Mouse (Mus musculus): ENCODE measurements at regions not wholly inside any gene's neighbourhood (a gene's known extent, or its start where the extent isn't known, plus 50 kb on each side); places are given as distances from the start of the nearest gene placed in this dataset.

DNA sequence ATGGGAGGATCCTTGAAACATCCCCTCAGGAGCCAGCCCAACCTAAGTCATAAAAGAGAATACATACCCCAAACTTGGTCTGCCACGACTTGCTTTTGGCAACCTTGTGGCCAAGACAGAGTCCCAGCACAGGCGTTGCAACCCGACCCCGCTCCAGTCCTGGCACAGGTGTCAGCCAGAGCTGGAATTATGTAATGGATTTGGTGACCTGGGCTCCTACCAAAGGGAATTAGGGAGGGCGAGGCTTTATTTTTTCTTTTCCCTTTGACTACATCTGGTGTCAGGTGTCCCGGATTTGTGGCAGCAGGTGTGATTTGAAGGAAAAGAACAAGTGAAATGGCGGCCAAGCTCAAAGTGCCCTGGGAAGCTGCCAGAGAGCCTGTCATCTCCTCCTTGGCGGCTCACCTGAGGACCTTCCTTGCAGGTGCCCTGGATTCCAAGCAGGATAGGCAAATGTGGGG lies 212.9 kb downstream of the Mef2c start:
- in situ Hi-C loops (cut with MboI; ENCODE audit: unreplicated experiment in 2 of 2), result loop anchor here (5.0 to 25.0 kb wide), 3 partner anchors 1041 to 1458 kb away; no protein-coding TSS in a partner anchor

DNA sequence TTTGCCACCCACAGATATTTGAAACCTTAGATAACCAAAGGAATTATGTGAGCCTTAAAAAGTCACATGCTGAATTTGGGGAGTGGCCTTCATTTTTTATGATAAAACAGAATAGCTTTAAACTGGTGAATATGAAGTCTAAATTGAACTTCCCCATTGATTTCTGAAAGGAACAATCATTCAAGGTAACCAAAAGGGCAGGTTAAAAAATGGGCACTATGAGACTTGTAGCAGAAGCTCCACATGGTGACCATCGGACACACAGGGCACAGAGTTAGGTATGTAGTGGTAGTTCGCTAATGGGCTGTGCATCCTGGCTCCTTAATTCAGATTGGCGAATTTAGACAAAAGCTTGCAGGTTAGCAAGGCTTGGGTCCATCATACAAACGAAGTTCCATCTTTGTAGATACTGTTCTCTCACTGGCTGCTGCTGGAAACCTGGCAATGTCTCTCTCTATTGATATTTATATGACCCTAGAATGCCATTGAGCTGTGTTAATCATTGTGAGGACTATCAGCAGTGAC lies 213.9 kb downstream of the Mef2c start:
- in situ Hi-C loops (cut with MboI; ENCODE audit: unreplicated experiment in 2 of 2), result loop anchor here (5.0 to 25.0 kb wide), 3 partner anchors 1040 to 1457 kb away; no protein-coding TSS in a partner anchor

DNA sequence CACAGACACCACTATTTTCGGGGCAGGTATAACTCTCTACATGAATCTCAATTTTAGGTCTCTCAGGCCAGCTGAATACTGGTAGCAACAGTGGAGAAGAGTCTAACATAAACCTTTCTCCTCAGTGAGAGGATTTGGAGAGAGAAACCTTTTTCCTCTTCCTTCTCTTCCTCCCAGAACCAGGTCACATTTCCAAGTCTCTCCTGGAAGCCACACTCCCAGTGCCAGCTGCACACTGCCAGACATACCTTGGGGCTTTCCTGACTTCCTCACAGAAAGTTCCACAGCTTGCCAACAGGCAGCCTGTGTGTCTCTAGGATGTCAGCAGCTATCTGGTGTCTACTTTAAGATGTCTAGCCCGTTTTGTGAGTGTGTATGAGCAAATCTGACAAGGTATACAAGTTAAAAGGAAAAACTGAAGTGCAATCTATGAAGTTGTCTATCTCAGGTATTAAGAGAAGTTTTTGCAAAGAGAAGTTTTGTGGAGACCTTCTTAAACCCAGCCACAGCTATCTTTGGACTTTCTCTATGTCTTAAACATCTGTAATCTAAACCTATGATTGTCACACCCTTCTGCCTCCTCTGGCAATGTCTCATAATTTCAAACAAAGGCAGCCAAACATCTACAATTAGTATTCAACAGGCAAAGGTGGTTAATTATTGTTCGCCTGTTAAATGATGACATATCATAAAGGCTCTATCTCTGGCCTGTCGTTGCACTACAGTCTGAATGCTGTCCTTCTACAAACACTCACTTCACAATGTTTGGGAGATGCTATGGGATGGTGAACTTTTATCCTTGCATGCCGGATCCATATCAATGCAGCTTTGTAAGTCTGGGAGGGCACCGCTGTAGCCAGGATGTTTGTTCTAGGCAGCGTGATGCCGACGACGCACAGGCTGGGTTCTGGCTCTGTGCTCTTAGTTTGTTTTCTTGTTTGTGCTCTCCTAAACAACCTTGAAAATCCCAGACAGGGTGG lies 214.9 kb downstream of the Mef2c start:
- in situ Hi-C loops (cut with MboI; ENCODE audit: unreplicated experiment in 2 of 2), result loop anchor here (5.0 to 25.0 kb wide), 3 partner anchors 1039 to 1456 kb away; no protein-coding TSS in a partner anchor

DNA sequence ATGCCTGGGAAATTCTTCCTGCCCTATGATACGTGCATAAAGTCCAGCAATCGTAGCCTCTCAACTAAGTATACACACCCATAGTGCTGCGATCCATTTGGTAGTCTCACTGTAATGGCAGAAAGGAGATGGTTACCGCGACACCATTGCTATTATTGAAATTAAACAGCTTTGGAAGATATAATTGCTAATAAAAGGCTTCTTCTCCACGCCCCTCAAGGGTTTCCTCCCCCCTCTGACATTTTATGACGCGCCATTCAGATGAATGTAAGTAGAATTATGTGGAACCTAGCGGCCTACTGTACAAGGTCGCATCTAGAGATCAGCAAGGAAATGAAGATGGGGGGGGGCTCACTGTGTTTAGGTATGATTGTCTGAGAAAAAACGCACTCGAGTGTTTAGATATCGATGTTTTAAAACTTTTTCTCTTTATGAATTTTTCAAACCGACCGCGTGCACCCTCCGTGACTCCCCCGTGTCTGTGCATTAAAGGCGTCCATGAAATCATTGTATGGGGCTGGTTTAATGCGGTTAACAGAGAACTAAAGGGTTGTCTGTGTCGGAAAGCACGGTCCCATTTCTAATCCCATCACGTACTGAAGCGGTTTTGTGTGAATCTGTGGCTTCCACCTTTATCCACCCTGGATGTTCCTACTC lies 215.9 kb downstream of the Mef2c start:
- in situ Hi-C loops (cut with MboI; ENCODE audit: unreplicated experiment in 2 of 2), result loop anchor here (5.0 to 25.0 kb wide), 4 partner anchors 628 to 1455 kb away; no protein-coding TSS in a partner anchor

DNA sequence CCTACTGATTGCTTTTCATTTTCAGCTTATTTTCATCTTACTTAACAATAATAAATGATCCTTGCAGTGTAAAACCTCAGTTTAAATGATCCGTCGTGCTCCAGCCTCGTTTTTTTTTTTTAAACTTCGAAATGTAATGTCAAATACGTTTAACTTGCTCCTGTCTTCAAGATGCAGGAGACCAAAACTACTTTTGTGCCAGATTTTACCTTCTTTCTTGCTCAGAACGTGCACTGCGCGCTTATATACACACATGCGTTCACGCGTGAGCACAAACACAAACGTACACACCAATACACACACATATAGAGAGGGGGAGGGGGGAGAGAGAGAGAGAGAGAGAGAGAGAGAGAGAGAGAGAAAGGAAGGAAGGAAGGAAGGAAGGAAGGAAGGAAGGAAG lies 216.5 kb downstream of the Mef2c start:
- in situ Hi-C loops (cut with MboI; ENCODE audit: unreplicated experiment in 2 of 2), result loop anchor here in 1 of 2 experiments (5.0 to 25.0 kb wide), 2 partner anchors 627 to 1442 kb away; no protein-coding TSS in a partner anchor

DNA sequence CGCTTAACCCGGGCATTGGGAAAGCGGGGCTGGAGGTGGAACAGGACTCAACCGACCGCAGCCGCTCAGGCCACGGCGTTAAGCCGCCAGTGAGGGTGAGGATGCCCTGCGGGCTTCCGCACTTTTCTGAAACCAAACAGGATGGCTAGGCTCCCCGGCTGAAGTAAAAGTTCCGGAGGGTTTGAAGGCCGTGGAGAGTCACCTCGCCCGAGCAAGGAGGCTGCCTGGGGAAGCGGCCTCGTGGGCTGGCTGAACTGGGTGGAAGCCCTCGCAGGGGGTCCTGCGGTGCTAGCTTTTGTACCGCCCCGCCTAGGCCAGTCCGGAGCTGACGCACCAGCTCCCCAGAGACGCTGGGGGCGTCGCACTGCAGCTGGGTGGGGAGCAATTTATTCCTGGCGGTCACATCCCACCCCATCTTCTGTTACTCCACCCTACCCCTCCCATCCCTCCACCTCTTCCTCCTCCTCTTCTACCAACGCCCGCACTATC lies 217.1 kb downstream of the Mef2c start:
- in situ Hi-C loops (cut with MboI; ENCODE audit: unreplicated experiment in 2 of 2), result loop anchor here in 1 of 2 experiments (5.0 to 25.0 kb wide), 2 partner anchors 626 to 1441 kb away; no protein-coding TSS in a partner anchor

DNA sequence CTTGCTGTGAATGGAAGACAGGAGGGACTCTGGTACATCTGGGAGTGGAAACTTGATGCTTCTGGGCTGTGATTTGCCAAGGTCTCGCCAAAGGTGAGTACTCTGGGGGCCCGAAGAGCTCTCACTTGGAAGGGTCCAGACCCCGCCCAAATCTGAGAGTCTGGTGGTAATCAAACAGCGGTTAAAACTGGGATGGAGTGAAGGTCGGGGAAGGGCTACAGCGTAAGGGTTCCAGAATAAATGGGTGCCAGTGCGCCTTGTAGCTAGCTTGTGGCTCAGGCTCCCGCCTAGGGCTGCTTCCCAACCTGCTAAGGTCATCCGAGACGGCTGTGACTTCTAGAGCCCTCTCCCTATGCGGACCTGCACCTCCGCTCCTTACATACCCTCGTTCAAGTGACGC lies 217.7 kb downstream of the Mef2c start:
- in situ Hi-C loops (cut with MboI; ENCODE audit: unreplicated experiment in 2 of 2), result loop anchor here in 1 of 2 experiments (5.0 to 25.0 kb wide), 2 partner anchors 626 to 1441 kb away; no protein-coding TSS in a partner anchor

DNA sequence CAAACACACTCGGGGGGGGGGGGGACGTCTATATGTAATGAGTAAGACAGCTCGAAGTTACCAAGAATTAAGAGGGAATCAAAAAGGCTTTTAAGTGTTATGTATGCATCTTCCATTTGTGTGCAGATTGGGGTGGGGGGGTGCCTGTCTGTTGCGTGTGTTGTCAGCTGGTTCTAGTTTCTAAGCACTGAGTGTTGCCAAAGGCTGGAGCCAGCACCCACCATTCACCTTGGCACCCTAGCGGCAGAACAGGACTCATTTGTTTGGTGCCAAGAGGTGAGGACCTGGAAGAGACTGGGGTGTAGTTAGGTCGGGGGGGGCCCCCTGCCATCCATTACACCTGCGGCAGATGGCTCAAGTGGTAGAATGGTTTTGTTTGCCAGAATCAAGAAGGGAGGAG lies 218.4 kb downstream of the Mef2c start:
- in situ Hi-C loops (cut with MboI; ENCODE audit: unreplicated experiment in 2 of 2), result loop anchor here in 1 of 2 experiments (5.0 to 25.0 kb wide), 2 partner anchors 625 to 1440 kb away; no protein-coding TSS in a partner anchor

DNA sequence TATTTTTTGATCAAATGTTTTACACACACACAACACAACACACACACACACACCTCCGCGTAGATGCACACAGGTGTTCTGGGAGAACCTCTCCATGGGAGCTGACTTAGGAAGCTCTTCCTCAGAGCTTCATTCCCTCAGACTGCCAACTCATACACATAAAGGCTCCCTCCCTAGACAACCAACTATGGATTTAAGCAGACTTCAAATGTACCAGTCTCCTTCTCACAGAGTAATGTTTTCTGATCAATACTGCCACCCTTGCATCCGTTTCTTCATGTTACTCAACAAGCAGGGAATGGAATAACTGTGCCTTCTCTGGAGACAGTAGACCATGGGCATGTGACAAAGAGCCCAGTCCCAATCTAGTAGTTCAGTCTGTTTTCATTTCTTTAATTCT lies 219.0 kb downstream of the Mef2c start:
- in situ Hi-C loops (cut with MboI; ENCODE audit: unreplicated experiment in 2 of 2), result loop anchor here in 1 of 2 experiments (5.0 to 25.0 kb wide), 2 partner anchors 625 to 1440 kb away; no protein-coding TSS in a partner anchor

DNA sequence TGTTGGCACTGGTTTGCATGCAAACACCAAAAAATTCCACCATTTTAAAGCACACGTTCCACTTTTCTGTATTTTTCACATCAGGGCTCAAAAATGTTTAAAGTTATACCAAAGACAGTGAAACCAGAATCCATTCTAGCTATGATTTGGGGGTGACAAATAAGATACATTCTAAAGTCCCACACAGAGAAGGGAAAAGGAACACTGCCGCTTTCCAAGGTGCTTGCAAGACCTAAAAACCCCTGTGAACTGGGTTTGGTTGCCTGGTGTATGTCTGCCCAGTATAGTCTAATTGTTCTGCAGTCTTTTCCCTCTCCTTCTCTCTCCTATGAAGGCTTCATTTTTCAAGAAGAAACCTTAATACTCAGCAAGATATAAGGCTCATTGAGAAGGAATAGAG lies 219.6 kb downstream of the Mef2c start:
- in situ Hi-C loops (cut with MboI; ENCODE audit: unreplicated experiment in 2 of 2), result loop anchor here in 1 of 2 experiments (5.0 to 25.0 kb wide), 2 partner anchors 624 to 1439 kb away; no protein-coding TSS in a partner anchor

DNA sequence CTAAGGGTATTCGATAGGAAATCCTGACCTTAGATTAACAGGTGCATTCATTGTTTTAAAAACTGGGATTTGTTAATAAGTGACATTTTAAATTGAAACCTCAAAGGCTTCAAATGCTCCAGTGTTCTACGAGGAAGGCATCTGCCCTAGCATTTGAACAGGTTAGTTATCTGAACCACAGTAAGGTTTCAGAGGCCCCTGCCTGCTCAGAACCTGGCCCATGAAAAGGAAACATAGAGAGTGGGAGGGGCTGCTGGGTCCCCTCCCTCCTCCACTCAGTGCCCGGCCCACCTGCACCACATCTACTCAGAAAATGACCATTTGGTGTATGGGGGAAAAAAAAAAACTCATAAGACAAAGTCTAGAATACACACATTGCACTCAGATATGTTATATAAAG lies 220.4 kb downstream of the Mef2c start:
- in situ Hi-C loops (cut with MboI; ENCODE audit: unreplicated experiment in 2 of 2), result loop anchor here in 1 of 2 experiments (5.0 to 25.0 kb wide), 2 partner anchors 623 to 1438 kb away; no protein-coding TSS in a partner anchor

DNA sequence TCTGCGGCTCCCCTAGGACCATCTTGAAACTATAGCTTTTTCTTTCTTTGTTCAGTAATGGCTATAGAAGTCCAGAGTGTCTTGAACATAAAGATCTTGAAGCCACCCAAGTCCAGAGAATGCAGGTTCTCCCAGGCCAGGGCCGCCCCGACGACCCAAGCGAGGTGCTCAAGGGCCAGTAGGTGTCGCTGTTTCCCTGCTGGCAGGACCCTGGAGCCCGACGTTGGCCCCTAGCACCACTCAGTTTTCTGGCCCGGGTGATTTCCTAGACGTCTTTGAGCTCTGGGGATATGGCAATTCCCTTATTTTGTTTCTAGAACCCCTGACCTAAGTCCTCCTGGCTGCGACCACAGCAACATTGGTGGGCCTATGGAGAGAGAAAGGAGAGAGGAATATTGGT lies 221.2 kb downstream of the Mef2c start:
- in situ Hi-C loops (cut with MboI; ENCODE audit: unreplicated experiment in 2 of 2), result loop anchor here (5.0 to 25.0 kb wide), 4 partner anchors 622 to 1787 kb away; partner anchors contain the start of gene Rasa1 (in 1 of the 2)

DNA sequence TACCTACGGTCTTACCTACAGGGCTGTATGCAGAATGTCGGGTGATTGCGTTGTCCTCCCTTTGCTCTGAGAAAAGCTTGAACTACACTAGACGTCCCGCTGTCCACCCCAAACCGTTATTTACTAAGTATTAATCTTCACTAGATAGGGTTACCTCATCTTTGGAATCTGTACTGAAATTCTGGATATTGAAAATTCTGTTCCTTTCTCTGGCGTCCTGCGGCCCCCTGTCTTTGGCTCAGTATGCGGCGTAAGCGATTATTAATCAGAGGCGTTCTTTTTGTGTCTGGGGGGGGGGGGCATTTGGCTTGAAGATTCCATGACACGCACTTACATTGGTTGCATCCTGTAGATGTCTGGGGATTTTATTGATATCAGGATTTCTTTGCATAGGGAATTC lies 222.0 kb downstream of the Mef2c start:
- in situ Hi-C loops (cut with MboI; ENCODE audit: unreplicated experiment in 2 of 2), result loop anchor here in 1 of 2 experiments (25.0 kb wide), 2 partner anchors 1561 to 1786 kb away; partner anchors contain the start of gene Rasa1

DNA sequence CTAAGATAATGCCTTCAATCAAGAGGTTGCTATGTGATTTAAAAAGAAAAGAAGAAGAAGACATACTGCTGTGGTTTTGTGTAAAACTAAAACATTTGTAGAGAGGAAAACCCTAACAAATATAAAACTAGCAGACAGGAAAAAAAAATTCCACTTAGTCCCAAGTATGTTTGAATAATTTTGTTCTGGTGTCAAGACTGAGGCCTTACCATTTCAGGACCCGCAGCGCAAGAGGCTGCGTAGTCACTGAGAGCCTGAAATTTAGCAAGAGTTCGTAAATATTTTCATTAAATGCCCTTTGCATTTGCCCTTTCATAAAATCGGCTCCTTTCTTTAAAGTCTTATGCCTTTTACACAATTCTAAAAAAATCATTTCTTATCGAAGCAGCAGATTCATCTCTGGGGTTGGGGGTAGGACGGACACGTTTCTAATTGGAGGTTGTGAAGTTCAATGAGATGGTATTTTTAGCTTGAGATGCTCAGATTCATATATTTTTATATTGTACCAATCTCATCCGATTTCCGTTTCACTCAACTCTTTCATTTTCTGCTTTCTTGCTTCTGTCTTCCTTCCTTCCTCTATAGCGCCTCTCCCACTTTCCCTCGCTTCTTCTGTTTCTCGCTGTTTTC lies 222.6 kb downstream of the Mef2c start:
- in situ Hi-C loops (cut with MboI; ENCODE audit: unreplicated experiment in 2 of 2), result loop anchor here in 1 of 2 experiments (25.0 kb wide), 2 partner anchors 1561 to 1786 kb away; partner anchors contain the start of gene Rasa1

DNA sequence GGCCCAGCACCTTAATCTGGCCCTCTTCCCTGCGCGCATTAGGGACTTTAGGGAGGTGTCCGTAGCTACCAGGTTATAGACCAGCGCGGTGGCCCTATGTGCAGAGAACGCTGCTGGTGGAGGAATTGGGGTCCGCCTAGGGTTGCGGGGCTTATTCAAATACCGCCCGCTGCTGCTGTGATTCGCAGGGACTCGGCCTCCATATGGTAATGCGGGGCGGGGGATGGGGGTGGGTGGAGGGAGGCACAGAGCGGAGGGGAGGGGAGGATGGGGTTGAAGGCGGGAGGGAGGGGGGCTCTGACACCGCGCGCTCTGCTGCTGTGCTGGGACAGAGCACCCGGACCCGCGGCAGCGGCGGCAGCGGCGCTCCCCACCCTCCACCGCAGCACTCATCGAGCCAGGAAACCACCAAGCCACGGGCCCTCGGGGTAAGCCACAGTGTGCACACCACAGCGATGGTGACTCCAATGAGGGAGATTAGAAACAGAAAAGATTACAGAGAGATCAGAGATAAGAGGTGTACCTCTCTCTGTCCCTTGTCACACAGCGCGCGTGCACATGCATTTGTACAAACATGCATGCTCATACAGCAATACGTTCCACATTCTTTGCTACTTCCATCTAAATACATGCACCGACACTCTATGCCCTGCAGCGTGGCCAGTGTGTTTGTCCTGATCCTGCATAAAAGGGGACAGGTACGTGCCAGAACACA lies 223.4 kb downstream of the Mef2c start:
- in situ Hi-C loops (cut with MboI; ENCODE audit: unreplicated experiment in 2 of 2), result loop anchor here in 1 of 2 experiments (25.0 kb wide), 2 partner anchors 1560 to 1785 kb away; partner anchors contain the start of gene Rasa1

DNA sequence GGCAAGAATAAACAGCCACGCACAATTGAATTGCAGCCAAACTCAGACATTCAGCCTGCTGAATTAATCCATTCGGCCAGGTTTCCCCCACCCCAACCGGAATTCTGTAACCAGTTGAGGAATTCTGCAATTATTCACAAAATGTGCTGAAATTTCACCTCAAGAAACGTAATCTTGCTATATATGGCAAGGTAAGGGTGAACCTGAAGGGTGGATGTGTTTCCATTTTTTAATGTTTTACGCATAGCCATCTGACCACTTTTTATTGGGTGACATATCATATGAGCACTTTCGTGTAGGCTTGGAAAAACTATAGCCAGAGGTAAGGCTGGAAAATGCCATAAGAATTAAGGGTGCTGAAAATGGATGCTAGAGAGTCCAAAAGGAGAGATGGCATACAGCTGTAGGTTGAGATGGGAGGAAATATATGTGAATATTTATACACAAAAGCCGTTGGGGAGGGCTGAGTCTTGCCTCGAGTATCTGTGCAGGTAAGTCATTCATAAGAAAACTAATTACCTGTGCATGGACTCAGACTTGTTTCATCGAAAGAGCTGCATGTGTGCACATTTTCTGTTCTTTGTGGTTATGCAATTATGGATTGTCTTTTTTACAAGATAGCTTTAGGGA lies 224.0 kb downstream of the Mef2c start:
- in situ Hi-C loops (cut with MboI; ENCODE audit: unreplicated experiment in 2 of 2), result loop anchor here in 1 of 2 experiments (25.0 kb wide), 2 partner anchors 1559 to 1784 kb away; partner anchors contain the start of gene Rasa1

DNA sequence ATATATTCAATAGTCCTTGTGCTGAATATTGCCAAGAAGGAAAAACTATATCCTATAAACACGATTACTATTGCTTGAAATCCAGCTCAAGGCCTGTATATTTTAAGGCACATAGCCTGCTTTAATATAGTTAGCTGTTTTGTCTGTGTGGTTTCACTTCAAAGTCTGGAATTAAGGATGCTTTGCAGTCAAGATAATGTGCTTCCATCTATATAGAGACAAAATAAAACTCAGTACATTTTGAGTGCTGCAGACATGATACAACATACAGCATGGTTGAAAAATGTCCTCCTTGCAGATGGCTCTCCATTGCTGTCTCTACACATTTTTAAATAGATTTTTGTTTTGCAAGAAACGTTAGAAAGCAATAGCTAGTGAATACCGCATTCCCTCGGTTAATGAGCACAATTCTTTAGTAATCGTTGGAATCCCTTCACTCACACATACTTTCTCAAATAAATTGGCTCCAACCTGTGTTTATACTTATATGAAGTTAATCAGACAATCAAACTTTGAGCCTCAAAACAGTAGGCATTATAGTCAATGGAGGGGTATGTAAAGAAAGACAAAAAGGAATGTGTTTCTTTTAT lies 224.7 kb downstream of the Mef2c start:
- in situ Hi-C loops (cut with MboI; ENCODE audit: unreplicated experiment in 2 of 2), result loop anchor here in 1 of 2 experiments (25.0 kb wide), 2 partner anchors 1559 to 1784 kb away; partner anchors contain the start of gene Rasa1

Measured in v-Abl transformed pro-B cells (cell line).